ENCODE assay signal across 10 mouse cellular contexts in the genomic region with DNA sequence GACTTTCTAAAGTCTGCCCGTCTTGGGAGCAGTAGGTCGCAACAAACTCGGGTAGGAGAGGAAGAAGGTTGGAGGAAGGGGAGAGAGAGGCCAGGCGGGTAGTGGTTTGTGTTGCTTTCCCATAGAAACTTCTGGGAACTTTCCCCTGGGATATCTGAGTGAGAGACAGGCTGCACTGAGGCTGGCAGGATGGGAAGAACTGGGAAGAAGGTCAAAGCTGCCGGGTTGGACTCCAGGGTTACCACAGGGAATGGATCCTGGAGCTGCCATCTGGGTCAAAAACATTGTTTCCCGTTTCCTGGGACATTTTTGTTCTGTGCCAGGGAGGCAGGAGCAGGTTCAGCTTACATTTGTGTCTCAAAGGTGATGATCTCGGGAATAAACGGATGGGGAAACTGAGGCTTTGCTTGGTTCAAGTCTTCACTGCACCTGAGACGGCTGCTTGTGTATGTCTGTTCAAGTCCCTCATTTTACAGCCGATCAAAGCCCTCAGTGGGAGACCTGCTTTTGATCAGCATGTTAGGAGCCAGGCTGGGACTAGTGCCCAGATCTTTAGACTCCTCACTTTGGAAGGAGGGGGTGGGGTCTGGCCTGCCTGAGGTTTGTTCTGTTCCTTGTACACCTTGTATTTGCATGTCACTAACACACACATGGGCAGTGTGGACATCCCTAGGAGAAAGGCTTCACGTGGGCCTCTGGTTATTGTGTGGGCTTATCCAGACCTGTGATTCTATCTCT. TPM values are rescaled to one million over a fixed set of nuclear protein-coding genes. Genes with fewer than 3 reads are reported as not detected.
DNase-seq lines count a peak whose midpoint lies in the region; ATAC-seq lines count a peak whose summit lies in the region.
"Had no signal": no experiment of that assay in that cellular context is flagged by ENCODE, and none has a peak within 500 bp of the region (broad histone marks: within the 10 kb centered on the region; RNA-seq: fewer than 3 reads in every experiment).

No protein-coding gene starts in this region.

- no peak for DNase-seq in heart, postnatal 36 days
- DNase-seq in layer of hippocampus, adult 8-10 months (ENCODE audit: low spot score in 2 of 2), result no peak
- no peak for DNase-seq in gastrocnemius, adult 8-10 months (ENCODE audit: low spot score in 2 of 2)
- no peak for DNase-seq in cerebellum, postnatal 25 days
- DNase-seq: kidney, adult 11 months had no signal

- H3K4me3 ChIP-seq in heart, embryonic 16.5 days (ENCODE audit: low read length), result peak overlapping the region; percentile 53
- H3K4me3 ChIP-seq in embryonic facial prominence, embryonic 13.5 days, result peak overlapping the region; percentile 43
- peak overlapping the region; percentile 39 for H3K4me3 ChIP-seq in hindbrain, embryonic 15.5 days
- peak overlapping the region; percentile 45 for H3K4me3 ChIP-seq in midbrain, embryonic 15.5 days

- intact Hi-C loops in heart, postnatal 36 days (cut with DNase I), result no loop called here

- H3K9me3 ChIP-seq in heart, embryonic 16.5 days (replicated peaks; ENCODE audit: control insufficient read depth, low read length), result no peaks in the 10 kb centered on the region
- H3K9me3 ChIP-seq in embryonic facial prominence, embryonic 13.5 days, result no peaks in the 10 kb centered on the region
- no peaks in the 10 kb centered on the region for H3K9me3 ChIP-seq in hindbrain, embryonic 15.5 days
- no peaks in the 10 kb centered on the region for H3K9me3 ChIP-seq in midbrain, embryonic 15.5 days

- no peaks in the 10 kb centered on the region for H3K36me3 ChIP-seq in heart, embryonic 16.5 days (ENCODE audit: control insufficient read depth, insufficient read depth)
- no peaks in the 10 kb centered on the region for H3K36me3 ChIP-seq in embryonic facial prominence, embryonic 13.5 days
- H3K36me3 ChIP-seq in hindbrain, embryonic 15.5 days, result no peaks in the 10 kb centered on the region
- no peaks in the 10 kb centered on the region for H3K36me3 ChIP-seq in midbrain, embryonic 15.5 days (replicated peaks)

- no peak for ATAC-seq in heart, embryonic 16.5 days (replicated peaks; ENCODE audit: extremely low read depth, insufficient read depth, low FRiP score)
- ATAC-seq in embryonic facial prominence, embryonic 13.5 days (ENCODE audit: insufficient number of reproducible peaks, insufficient read depth, low FRiP score, low TSS enrichment, low read depth), result no peak
- no peak for ATAC-seq in hindbrain, embryonic 15.5 days (ENCODE audit: low FRiP score, low read depth)
- ATAC-seq in midbrain, embryonic 15.5 days (replicated peaks), result no peak

- WGBS in heart, embryonic 16.5 days, result 41% methylated on average over 11 of the region's 11 CpGs
- WGBS in embryonic facial prominence, embryonic 13.5 days, result 25% methylated on average over 11 of the region's 11 CpGs
- 28% methylated on average over 11 of the region's 11 CpGs for WGBS in hindbrain, embryonic 15.5 days
- WGBS in midbrain, embryonic 15.5 days, result 22% methylated on average over 11 of the region's 11 CpGs

- peaks cover 13% of the 10 kb centered on the region for H3K27me3 ChIP-seq in heart, embryonic 16.5 days (ENCODE audit: control insufficient read depth, insufficient read depth, low read length)
- H3K27me3 ChIP-seq in embryonic facial prominence, embryonic 13.5 days, result peaks cover 48% of the 10 kb centered on the region
- peaks cover 8% of the 10 kb centered on the region for H3K27me3 ChIP-seq in hindbrain, embryonic 15.5 days
- peaks cover 7% of the 10 kb centered on the region; the same call in 1 of the 2 replicates for H3K27me3 ChIP-seq in midbrain, embryonic 15.5 days (replicated peaks)

- peaks cover 24% of the 10 kb centered on the region for H3K4me1 ChIP-seq in heart, embryonic 16.5 days (ENCODE audit: control insufficient read depth, insufficient read depth, low read length)
- peaks cover 17% of the 10 kb centered on the region for H3K4me1 ChIP-seq in embryonic facial prominence, embryonic 13.5 days
- peaks cover 18% of the 10 kb centered on the region; the same call in 1 of the 2 replicates for H3K4me1 ChIP-seq in hindbrain, embryonic 15.5 days (replicated peaks)
- peaks cover 15% of the 10 kb centered on the region for H3K4me1 ChIP-seq in midbrain, embryonic 15.5 days

- H3K9ac ChIP-seq in heart, embryonic 16.5 days (ENCODE audit: low read length), result no peak overlapping the region
- H3K9ac ChIP-seq in embryonic facial prominence, embryonic 13.5 days, result peak overlapping the region; percentile 61
- H3K9ac ChIP-seq in hindbrain, embryonic 15.5 days, result no peak overlapping the region
- H3K9ac ChIP-seq in midbrain, embryonic 15.5 days, result 0 out of 2 replicates have a peak overlapping the region, but pooled peaks have one; percentile 33

- H3K4me2 ChIP-seq in heart, embryonic 16.5 days (ENCODE audit: low read depth, low read length), result peak overlapping the region; percentile 81
- peak overlapping the region; percentile 73 for H3K4me2 ChIP-seq in embryonic facial prominence, embryonic 13.5 days
- peak overlapping the region; percentile 76 for H3K4me2 ChIP-seq in hindbrain, embryonic 15.5 days
- H3K4me2 ChIP-seq in midbrain, embryonic 15.5 days, result peak overlapping the region; percentile 88

- H3K27ac ChIP-seq in heart, embryonic 16.5 days (ENCODE audit: low read length), result no peak overlapping the region
- no peak overlapping the region for H3K27ac ChIP-seq in embryonic facial prominence, embryonic 13.5 days
- no peak overlapping the region for H3K27ac ChIP-seq in hindbrain, embryonic 15.5 days (replicated peaks)
- no peak overlapping the region for H3K27ac ChIP-seq in midbrain, embryonic 15.5 days
- H3K27ac ChIP-seq: macrophage had no signal

RNA-seq across cellular contexts. Expression of a gene that starts 1.3 kb away (rescaled TPM):
- polyA plus RNA-seq in heart, embryonic 16.5 days (2015; fragmentation: Nextera tagmentation; extraction: Ambion mirVana), result 0.11 TPM in 1 of 2 replicates, not detected in the other
- not detected for total RNA-seq in heart, postnatal 36 days (2021)
- polyA plus RNA-seq in embryonic facial prominence, embryonic 13.5 days (2015; fragmentation: Nextera tagmentation; extraction: Ambion mirVana), result 0.17 TPM in 1 of 2 replicates, not detected in the other
- 0.41 and 0.82 TPM in 2 replicates for polyA plus RNA-seq in hindbrain, embryonic 15.5 days (2015; fragmentation: Nextera tagmentation; extraction: Ambion mirVana)
- 0.75 and 1.4 TPM in 2 replicates for polyA plus RNA-seq in midbrain, embryonic 15.5 days (2015; fragmentation: Nextera tagmentation; extraction: Ambion mirVana)
- 1 to 10 TPM; 1.1 to 2.7 (median 1.7) TPM for total RNA-seq in layer of hippocampus, adult 8-10 months (2022)
- total RNA-seq in gastrocnemius, adult 8-10 months (2022), result 1 to 10 TPM; 1.5 to 3.3 (median 2.6) TPM
- polyA plus RNA-seq: macrophage had no signal

RNA-seq across cellular contexts. Expression of a gene that starts 11.0 kb away (rescaled TPM):
- polyA plus RNA-seq in heart, embryonic 16.5 days (2015; fragmentation: Nextera tagmentation; extraction: Ambion mirVana), result 0.16 and 0.25 TPM in 2 replicates
- total RNA-seq in heart, postnatal 36 days (2021), result not detected
- not detected in 2 replicates for polyA plus RNA-seq in embryonic facial prominence, embryonic 13.5 days (2015; fragmentation: Nextera tagmentation; extraction: Ambion mirVana)
- polyA plus RNA-seq in hindbrain, embryonic 15.5 days (2015; fragmentation: Nextera tagmentation; extraction: Ambion mirVana), result 0.35 and 0.40 TPM in 2 replicates
- 0.36 and 0.48 TPM in 2 replicates for polyA plus RNA-seq in midbrain, embryonic 15.5 days (2015; fragmentation: Nextera tagmentation; extraction: Ambion mirVana)
- total RNA-seq in layer of hippocampus, adult 8-10 months (2022), result 1 to 10 TPM in 1 of 4 experiments, under 1 TPM in 3; 0.47 to 1.1 (median 0.57) TPM
- total RNA-seq in gastrocnemius, adult 8-10 months (2022), result not detected
- polyA plus RNA-seq: macrophage had no signal

Comparison
In these comparisons a context has a peak if more than half of its experiments do, and no peak if none do; other contexts are left out.
1. H3K9ac ChIP-seq: peak in embryonic facial prominence, embryonic 13.5 days (single experiment) and midbrain, embryonic 15.5 days (single experiment); none in heart, embryonic 16.5 days (single experiment) and hindbrain, embryonic 15.5 days (single experiment).
2. Peak in every context shown above with its lines, with median percentiles within 50 percentile points of each other: H3K4me2 ChIP-seq and H3K4me3 ChIP-seq.